Mouse (Mus musculus): ENCODE results near the gene Me3. TPM values are rescaled to one million over a fixed set of nuclear protein-coding genes. Genes with fewer than 3 reads are reported as not detected.
"Not testable (repeated sequence)": the region's sequence is repeated elsewhere in the genome, so short reads cannot be mapped to it uniquely, and the experiment has no call there.

Gene Me3
- polyA plus RNA-seq, 1 experiment from 2014 or later, result 2.4 TPM

- H3K27me3 ChIP-seq (ENCODE audit: poor library complexity, severe bottlenecking), result no peaks in the 10 kb centered on the region
- no peak overlapping the region for H3K4me3 ChIP-seq
- no peak overlapping the region for H3K27ac ChIP-seq
- no peaks in the 10 kb centered on the region for H3K36me3 ChIP-seq (replicated peaks)
- no peaks in the 10 kb centered on the region for H3K4me1 ChIP-seq
- no peak for DNase-seq (ENCODE audit: extremely low spot score, low spot score)
- WGBS, result 73% methylated on average over 2 of the region's 2 CpGs
- H3K9me3 ChIP-seq, result no peaks in the 10 kb centered on the region
These were observed 85.3 kb downstream of the Me3 start for GRCm38 (mm10) chr7:89717521-89717920.

GRCm38 (mm10) chr7:89718264-89718663 lies 86.1 kb downstream of the Me3 start:
- H3K27me3 ChIP-seq (ENCODE audit: poor library complexity, severe bottlenecking), result no peaks in the 10 kb centered on the region

GRCm38 (mm10) chr7:89720256-89720655 lies 88.1 kb downstream of the Me3 start:
- WGBS, result 81% methylated on average over 2 of the region's 2 CpGs
- Histone ChIP-seq H3K4me1 (no peaks in the 10 kb centered on the region), H3K27me3 (ENCODE audit: poor library complexity, severe bottlenecking) (no peaks in the 10 kb centered on the region), H3K36me3 (replicated peaks) (no peaks in the 10 kb centered on the region), H3K27ac (no peak overlapping the region), H3K4me3 (no peak overlapping the region), H3K9me3 (no peaks in the 10 kb centered on the region)
- no peak for DNase-seq (ENCODE audit: extremely low spot score, low spot score)

More at GRCm38 (mm10) chr7:89718264-89718663, 86.1 kb downstream of the Me3 start:
- WGBS, result 78% methylated on average over 2 of the region's 2 CpGs
- Histone ChIP-seq H3K36me3 (replicated peaks) (no peaks in the 10 kb centered on the region), H3K27ac (no peak overlapping the region), H3K4me1 (no peaks in the 10 kb centered on the region), H3K4me3 (no peak overlapping the region), H3K9me3 (no peaks in the 10 kb centered on the region)
- DNase-seq (ENCODE audit: extremely low spot score, low spot score), result no peak

GRCm38 (mm10) chr7:89726712-89727111 lies 94.5 kb downstream of the Me3 start:
- no peaks in the 10 kb centered on the region for H3K36me3 ChIP-seq (replicated peaks)
- no peak overlapping the region for H3K27ac ChIP-seq
- no peaks in the 10 kb centered on the region for H3K9me3 ChIP-seq
- 88% methylated on average over 3 of the region's 3 CpGs for WGBS
- no peak overlapping the region for H3K4me3 ChIP-seq
- no peak for DNase-seq (ENCODE audit: extremely low spot score, low spot score)
- H3K4me1 ChIP-seq, result no peaks in the 10 kb centered on the region
- no peaks in the 10 kb centered on the region for H3K27me3 ChIP-seq (ENCODE audit: poor library complexity, severe bottlenecking)

- Histone ChIP-seq H3K27me3 (ENCODE audit: poor library complexity, severe bottlenecking) (no peaks in the 10 kb centered on the region), H3K4me1 (no peaks in the 10 kb centered on the region), H3K9me3 (no peaks in the 10 kb centered on the region), H3K36me3 (replicated peaks) (no peaks in the 10 kb centered on the region), H3K27ac (no peak overlapping the region), H3K4me3 (no peak overlapping the region)
- DNase-seq (ENCODE audit: extremely low spot score, low spot score), result no peak
- 91% methylated on average over 1 of the region's 1 CpGs for WGBS
These were observed 95.4 kb downstream of the Me3 start for GRCm38 (mm10) chr7:89727615-89728014.

GRCm38 (mm10) chr7:89728393-89728792 lies 96.2 kb downstream of the Me3 start:
- Histone ChIP-seq H3K27me3 (ENCODE audit: poor library complexity, severe bottlenecking) (no peaks in the 10 kb centered on the region), H3K9me3 (no peaks in the 10 kb centered on the region), H3K4me3 (no peak overlapping the region), H3K4me1 (no peaks in the 10 kb centered on the region), H3K36me3 (replicated peaks) (no peaks in the 10 kb centered on the region), H3K27ac (no peak overlapping the region)
- no peak for DNase-seq (ENCODE audit: extremely low spot score, low spot score)
- 81% methylated on average over 3 of the region's 3 CpGs for WGBS

- Histone ChIP-seq H3K27ac (no peak overlapping the region), H3K4me3 (no peak overlapping the region), H3K36me3 (replicated peaks) (no peaks in the 10 kb centered on the region), H3K9me3 (no peaks in the 10 kb centered on the region), H3K4me1 (no peaks in the 10 kb centered on the region), H3K27me3 (ENCODE audit: poor library complexity, severe bottlenecking) (no peaks in the 10 kb centered on the region)
- 89% methylated on average over 2 of the region's 2 CpGs for WGBS
- no peak for DNase-seq (ENCODE audit: extremely low spot score, low spot score)
These were observed 98.3 kb downstream of the Me3 start for GRCm38 (mm10) chr7:89730514-89730913.

GRCm38 (mm10) chr7:89731115-89731514 lies 98.9 kb downstream of the Me3 start:
- H3K4me3 ChIP-seq; H3K9me3 ChIP-seq; H3K36me3 ChIP-seq (replicated peaks); H3K27ac ChIP-seq; H3K4me1 ChIP-seq; DNase-seq (ENCODE audit: extremely low spot score, low spot score); H3K27me3 ChIP-seq (ENCODE audit: poor library complexity, severe bottlenecking): not testable (repeated sequence)
- 92% methylated on average over 2 of the region's 2 CpGs for WGBS

GRCm38 (mm10) chr7:89748415-89748814 lies 116.2 kb downstream of the Me3 start:
- Histone ChIP-seq H3K4me1 (peaks cover 10% of the 10 kb centered on the region), H3K27ac (no peak overlapping the region), H3K4me3 (no peak overlapping the region), H3K9me3 (no peaks in the 10 kb centered on the region), H3K27me3 (ENCODE audit: poor library complexity, severe bottlenecking) (no peaks in the 10 kb centered on the region), H3K36me3 (replicated peaks) (no peaks in the 10 kb centered on the region)
- 86% methylated on average over 7 of the region's 7 CpGs for WGBS
- no peak for DNase-seq (ENCODE audit: extremely low spot score, low spot score)

- Histone ChIP-seq H3K9me3 (no peaks in the 10 kb centered on the region), H3K4me3 (no peak overlapping the region), H3K36me3 (replicated peaks) (no peaks in the 10 kb centered on the region), H3K27me3 (ENCODE audit: poor library complexity, severe bottlenecking) (no peaks in the 10 kb centered on the region), H3K4me1 (peaks cover 10% of the 10 kb centered on the region), H3K27ac (no peak overlapping the region)
- WGBS, result 68% methylated on average over 2 of the region's 2 CpGs
- DNase-seq (ENCODE audit: extremely low spot score, low spot score), result no peak
These were observed 117.0 kb downstream of the Me3 start for GRCm38 (mm10) chr7:89749183-89749582.

GRCm38 (mm10) chr7:89766678-89767508 lies 134.7 kb downstream of the Me3 start:
- 37% methylated on average over 5 of the region's 5 CpGs for WGBS
- peaks cover 67% of the 10 kb centered on the region for H3K4me1 ChIP-seq
- peak; percentile 79 for DNase-seq (ENCODE audit: extremely low spot score, low spot score)
- no peaks in the 10 kb centered on the region for H3K36me3 ChIP-seq (replicated peaks)
- peak overlapping the region; percentile 10; the same call in 1 of the 2 replicates for H3K4me3 ChIP-seq
- H3K27ac ChIP-seq, result peak overlapping the region; percentile 75
- H3K27me3 ChIP-seq (ENCODE audit: poor library complexity, severe bottlenecking), result 0 out of 2 replicates have a peak, but pooled peaks cover 5% of the 10 kb centered on the region
- no peaks in the 10 kb centered on the region for H3K9me3 ChIP-seq

GRCm38 (mm10) chr7:89769106-89769896 lies 137.1 kb downstream of the Me3 start:
- Histone ChIP-seq H3K27ac (peak overlapping the region; percentile 62), H3K4me1 (peaks cover 69% of the 10 kb centered on the region), H3K36me3 (replicated peaks) (no peaks in the 10 kb centered on the region), H3K27me3 (ENCODE audit: poor library complexity, severe bottlenecking) (0 out of 2 replicates have a peak, but pooled peaks cover 5% of the 10 kb centered on the region), H3K4me3 (no peak overlapping the region), H3K9me3 (no peaks in the 10 kb centered on the region)
- 50% methylated on average over 9 of the region's 9 CpGs for WGBS
- DNase-seq (ENCODE audit: extremely low spot score, low spot score), result no peak

GRCm38 (mm10) chr7:89770021-89770420 lies 137.8 kb downstream of the Me3 start:
- no peaks in the 10 kb centered on the region for H3K9me3 ChIP-seq
- H3K4me3 ChIP-seq, result no peak overlapping the region
- peaks cover 70% of the 10 kb centered on the region for H3K4me1 ChIP-seq
- DNase-seq (ENCODE audit: extremely low spot score, low spot score), result no peak
- H3K27ac ChIP-seq, result peak overlapping the region; percentile 62
- 0 out of 2 replicates have a peak, but pooled peaks cover 3% of the 10 kb centered on the region for H3K27me3 ChIP-seq (ENCODE audit: poor library complexity, severe bottlenecking)
- no peaks in the 10 kb centered on the region for H3K36me3 ChIP-seq (replicated peaks)
- 61% methylated on average over 6 of the region's 6 CpGs for WGBS
